Mouse (Mus musculus): ENCODE measurements at regions not wholly inside any gene's neighbourhood (a gene's known extent, or its start where the extent isn't known, plus 50 kb on each side); places are given as distances from the start of the nearest gene placed in this dataset.
A peak's percentile ranks its signal among the peaks of the same experiment; 100 is the strongest.

- H3K4me1 ChIP-seq, result no peaks in the 10 kb centered on the region
- H3K9me3 ChIP-seq, result no peaks in the 10 kb centered on the region
- no peak overlapping the region for H3K4me2 ChIP-seq (replicated peaks)
- no peak overlapping the region for H3K9ac ChIP-seq
- no peak for ATAC-seq (ENCODE audit: insufficient number of reproducible peaks, insufficient read depth, low FRiP score, low TSS enrichment)
- H3K27ac ChIP-seq, result no peak overlapping the region
- H3K4me3 ChIP-seq, result no peak overlapping the region
- no peaks in the 10 kb centered on the region for H3K27me3 ChIP-seq
- WGBS, result 60% methylated on average over 3 of the region's 3 CpGs
- no peaks in the 10 kb centered on the region for H3K36me3 ChIP-seq
Observed at GRCm38 (mm10) chr13:111860931-111861330, 52.1 kb upstream of the Map3k1 start.

- Histone ChIP-seq H3K9me3 (no peaks in the 10 kb centered on the region), H3K4me3 (no peak overlapping the region), H3K4me1 (no peaks in the 10 kb centered on the region), H3K4me2 (replicated peaks) (no peak overlapping the region), H3K9ac (no peak overlapping the region), H3K27me3 (no peaks in the 10 kb centered on the region), H3K36me3 (no peaks in the 10 kb centered on the region), H3K27ac (no peak overlapping the region)
- ATAC-seq (ENCODE audit: insufficient number of reproducible peaks, insufficient read depth, low FRiP score, low TSS enrichment), result no peak
- 59% methylated on average over 8 of the region's 8 CpGs for WGBS
Observed at GRCm38 (mm10) chr13:111862316-111862715, 53.5 kb upstream of the Map3k1 start.

- Histone ChIP-seq H3K36me3 (no peaks in the 10 kb centered on the region), H3K4me1 (peaks cover 23% of the 10 kb centered on the region), H3K27ac (no peak overlapping the region), H3K27me3 (no peaks in the 10 kb centered on the region), H3K9ac (no peak overlapping the region), H3K9me3 (no peaks in the 10 kb centered on the region), H3K4me3 (no peak overlapping the region), H3K4me2 (replicated peaks) (no peak overlapping the region)
- no peak for ATAC-seq (ENCODE audit: insufficient number of reproducible peaks, insufficient read depth, low FRiP score, low TSS enrichment)
- 94% methylated on average over 7 of the region's 7 CpGs for WGBS
Observed at GRCm38 (mm10) chr13:111865956-111866355, 57.2 kb upstream of the Map3k1 start.

- 88% methylated on average over 2 of the region's 2 CpGs for WGBS
- ATAC-seq (ENCODE audit: insufficient number of reproducible peaks, insufficient read depth, low FRiP score, low TSS enrichment), result no peak
- H3K27me3 ChIP-seq, result no peaks in the 10 kb centered on the region
- H3K27ac ChIP-seq, result peak overlapping the region; percentile 90; the same call in 1 of the 2 replicates
- peak overlapping the region; percentile 46; the same call in 1 of the 2 replicates for H3K4me2 ChIP-seq (replicated peaks)
- H3K4me3 ChIP-seq, result no peak overlapping the region
- peaks cover 23% of the 10 kb centered on the region for H3K4me1 ChIP-seq
- no peak overlapping the region for H3K9ac ChIP-seq
- H3K9me3 ChIP-seq, result no peaks in the 10 kb centered on the region
- no peaks in the 10 kb centered on the region for H3K36me3 ChIP-seq
Observed at GRCm38 (mm10) chr13:111867261-111867660, 58.5 kb upstream of the Map3k1 start.

GRCm38 (mm10) chr13:111867763-111868725 lies 59.3 kb upstream of the Map3k1 start:
- 22% methylated on average over 31 of the region's 31 CpGs for WGBS
- Histone ChIP-seq H3K4me2 (replicated peaks) (peak overlapping the region; percentile 46), H3K27me3 (no peaks in the 10 kb centered on the region), H3K27ac (peak overlapping the region; percentile 90), H3K9me3 (no peaks in the 10 kb centered on the region), H3K4me3 (peak overlapping the region; percentile 19; the same call in 1 of the 2 replicates), H3K4me1 (peaks cover 23% of the 10 kb centered on the region), H3K36me3 (no peaks in the 10 kb centered on the region), H3K9ac (no peak overlapping the region)
- ATAC-seq (ENCODE audit: insufficient number of reproducible peaks, insufficient read depth, low FRiP score, low TSS enrichment), result peak; percentile 55; the same call in 1 of the 2 replicates

- Histone ChIP-seq H3K9ac (no peak overlapping the region), H3K4me1 (peaks cover 23% of the 10 kb centered on the region), H3K4me2 (replicated peaks) (peak overlapping the region; percentile 46; the same call in 1 of the 2 replicates), H3K4me3 (no peak overlapping the region), H3K36me3 (no peaks in the 10 kb centered on the region), H3K27ac (no peak overlapping the region; the same call in 1 of the 2 replicates), H3K27me3 (no peaks in the 10 kb centered on the region), H3K9me3 (no peaks in the 10 kb centered on the region)
- no peak for ATAC-seq (ENCODE audit: insufficient number of reproducible peaks, insufficient read depth, low FRiP score, low TSS enrichment)
- WGBS, result 25% methylated on average over 3 of the region's 3 CpGs
Observed at GRCm38 (mm10) chr13:111868947-111869346, 60.2 kb upstream of the Map3k1 start.

GRCm38 (mm10) chr13:111869771-111870437 lies 61.1 kb upstream of the Map3k1 start:
- Histone ChIP-seq H3K36me3 (no peaks in the 10 kb centered on the region), H3K27me3 (no peaks in the 10 kb centered on the region), H3K27ac (no peak overlapping the region), H3K4me2 (replicated peaks) (no peak overlapping the region), H3K4me1 (peaks cover 23% of the 10 kb centered on the region), H3K4me3 (no peak overlapping the region), H3K9me3 (no peaks in the 10 kb centered on the region), H3K9ac (no peak overlapping the region)
- no peak for ATAC-seq (ENCODE audit: insufficient number of reproducible peaks, insufficient read depth, low FRiP score, low TSS enrichment)
- WGBS, result 51% methylated on average over 17 of the region's 17 CpGs

- Histone ChIP-seq H3K4me3 (no peak overlapping the region), H3K4me2 (replicated peaks) (no peak overlapping the region), H3K9ac (no peak overlapping the region), H3K36me3 (no peaks in the 10 kb centered on the region), H3K27me3 (no peaks in the 10 kb centered on the region), H3K4me1 (peaks cover 23% of the 10 kb centered on the region), H3K9me3 (no peaks in the 10 kb centered on the region), H3K27ac (no peak overlapping the region)
- WGBS, result 86% methylated on average over 4 of the region's 4 CpGs
- no peak for ATAC-seq (ENCODE audit: insufficient number of reproducible peaks, insufficient read depth, low FRiP score, low TSS enrichment)
Observed at GRCm38 (mm10) chr13:111870505-111870904, 61.7 kb upstream of the Map3k1 start.

- 91% methylated on average over 25 of the region's 25 CpGs for WGBS
- ATAC-seq (ENCODE audit: insufficient number of reproducible peaks, insufficient read depth, low FRiP score, low TSS enrichment), result no peak
- Histone ChIP-seq H3K27ac (no peak overlapping the region), H3K4me1 (peaks cover 23% of the 10 kb centered on the region), H3K9me3 (no peaks in the 10 kb centered on the region), H3K4me2 (replicated peaks) (no peak overlapping the region), H3K36me3 (no peaks in the 10 kb centered on the region), H3K4me3 (no peak overlapping the region), H3K27me3 (no peaks in the 10 kb centered on the region), H3K9ac (no peak overlapping the region)
Observed at GRCm38 (mm10) chr13:111871672-111872410, 63.0 kb upstream of the Map3k1 start.

GRCm38 (mm10) chr13:111874330-111874729 lies 65.5 kb upstream of the Map3k1 start:
- no peak overlapping the region for H3K27ac ChIP-seq
- no peaks in the 10 kb centered on the region for H3K27me3 ChIP-seq
- H3K36me3 ChIP-seq, result no peaks in the 10 kb centered on the region
- WGBS, result 87% methylated on average over 3 of the region's 3 CpGs
- no peak for ATAC-seq (ENCODE audit: insufficient number of reproducible peaks, insufficient read depth, low FRiP score, low TSS enrichment)
- H3K9ac ChIP-seq, result no peak overlapping the region
- H3K4me1 ChIP-seq, result peaks cover 7% of the 10 kb centered on the region; the same call in 1 of the 2 replicates
- H3K4me2 ChIP-seq (replicated peaks), result no peak overlapping the region
- no peak overlapping the region for H3K4me3 ChIP-seq
- no peaks in the 10 kb centered on the region for H3K9me3 ChIP-seq

GRCm38 (mm10) chr13:111876404-111876803 lies 67.6 kb upstream of the Map3k1 start:
- WGBS, result 83% methylated on average over 3 of the region's 3 CpGs
- H3K9me3 ChIP-seq, result no peaks in the 10 kb centered on the region
- H3K4me1 ChIP-seq, result no peaks in the 10 kb centered on the region
- H3K27ac ChIP-seq, result no peak overlapping the region
- no peak overlapping the region for H3K4me2 ChIP-seq (replicated peaks)
- no peak for ATAC-seq (ENCODE audit: insufficient number of reproducible peaks, insufficient read depth, low FRiP score, low TSS enrichment)
- no peaks in the 10 kb centered on the region for H3K36me3 ChIP-seq
- no peak overlapping the region for H3K4me3 ChIP-seq
- no peak overlapping the region for H3K9ac ChIP-seq
- H3K27me3 ChIP-seq, result no peaks in the 10 kb centered on the region

Measured in embryonic facial prominence, embryonic 12.5 days (tissue).